Mouse (Mus musculus) MEL (cell line): ENCODE data around the gene Smg6. TPM values are rescaled to one million over a fixed set of nuclear protein-coding genes. Genes with fewer than 3 reads are reported as not detected.

Experiments
- DNase-seq: peaks from one replicate; pipeline ENCODE4 v3.0.0; 2011; ENCODE audit warnings: low read depth, low spot score
- H3K27ac ChIP-seq: 2 replicates; pipeline ENCODE4 v1.5.1; 2012; ENCODE audit warnings: low read depth, mild to moderate bottlenecking, control low read depth, low read length, moderate library complexity; ENCODE audit not compliant: control insufficient read depth
- H3K27me3 ChIP-seq, 2 experiments: fragments of 150-350 bp in 1 of 2; sonication (generic) in 1 of 2; 2 replicates each; pipeline ENCODE4 v1.6.1; 2012; ENCODE audit warnings: low read length in 2 of 2, mild to moderate bottlenecking in 2 of 2, improper control_type of control experiment in 1 of 2, moderate library complexity in 1 of 2; ENCODE audit not compliant: insufficient read depth in 2 of 2, control insufficient read depth in 1 of 2
- H3K36me3 ChIP-seq, 2 experiments: 2 replicates each; pipeline ENCODE4 v1.6.1; 2012 to 2014; ENCODE audit warnings: low read length in 2 of 2, improper control_type of control experiment in 1 of 2, inconsistent platforms in 1 of 2, mild to moderate bottlenecking in 1 of 2; ENCODE audit not compliant: insufficient read depth in 2 of 2, control insufficient read depth in 1 of 2
- H3K4me1 ChIP-seq, 2 experiments: fragments of 150-350 bp in 1 of 2; sonication (generic) in 1 of 2; 2 replicates each; pipeline ENCODE4 v1.6.1; 2012; ENCODE audit warnings: low read length in 2 of 2, improper control_type of control experiment in 1 of 2, mild to moderate bottlenecking in 1 of 2; ENCODE audit not compliant: insufficient read depth in 2 of 2, control insufficient read depth in 1 of 2
- H3K4me3 ChIP-seq, 2 experiments: fragments of 150-350 bp in 1 of 2; sonication (generic) in 1 of 2; 2 replicates each; pipeline ENCODE4 v1.5.1; 2012; ENCODE audit warnings: low read depth in 2 of 2, low read length in 2 of 2, mild to moderate bottlenecking in 2 of 2, moderate library complexity in 2 of 2, control low read depth in 1 of 2, improper control_type of control experiment in 1 of 2; ENCODE audit not compliant: control insufficient read depth in 1 of 2, insufficient read depth in 1 of 2
- H3K79me2 ChIP-seq: 2 replicates; pipeline ENCODE4 v1.6.1; 2012; ENCODE audit warnings: mild to moderate bottlenecking, low read length, moderate library complexity; ENCODE audit not compliant: control insufficient read depth, poor library complexity, insufficient read depth
- H3K9ac ChIP-seq: 2 replicates; pipeline ENCODE4 v1.6.1; 2012; ENCODE audit warnings: low read depth, mild to moderate bottlenecking, control low read depth, low read length, moderate library complexity; ENCODE audit not compliant: control insufficient read depth, poor library complexity, severe bottlenecking
- H3K9me3 ChIP-seq: fragments of 150-350 bp; sonication (generic); replicated peaks from 2 replicates; pipeline ENCODE4 v1.6.1; 2012; ENCODE audit warnings: mild to moderate bottlenecking, low read length, improper control_type of control experiment, moderate library complexity; ENCODE audit not compliant: insufficient read depth
- BHLHE40 ChIP-seq: IDR thresholded peaks from 2 replicates; pipeline ENCODE4 v1.6.1; 2012; ENCODE audit warnings: low read depth, mild to moderate bottlenecking, inconsistent platforms, low read length, improper control_type of control experiment, borderline replicate concordance
- CHD1 ChIP-seq: IDR thresholded peaks from 2 replicates; pipeline ENCODE4 v1.6.1; 2012; ENCODE audit warnings: low read depth, mild to moderate bottlenecking, inconsistent platforms, low read length, improper control_type of control experiment
- CHD2 ChIP-seq: IDR thresholded peaks from 2 replicates; pipeline ENCODE4 v1.6.1; 2011; ENCODE audit warnings: low read length, improper control_type of control experiment
- CTCF ChIP-seq, 3 experiments: IDR thresholded peaks in 2 of 3; conservative IDR thresholded peaks in 1 of 3; 2 replicates each; pipeline ENCODE4 v1.5.1; 2011 to 2012; ENCODE audit warnings: low read length in 3 of 3, low read depth in 2 of 3, mild to moderate bottlenecking in 2 of 3, improper control_type of control experiment in 1 of 3, inconsistent platforms in 1 of 3, mixed read lengths in 1 of 3, moderate library complexity in 1 of 3; ENCODE audit not compliant: control insufficient read depth in 1 of 3, insufficient read depth in 1 of 3, poor library complexity in 1 of 3, severe bottlenecking in 1 of 3
- E2F4 ChIP-seq: IDR thresholded peaks from 2 replicates; pipeline ENCODE4 v1.6.1; 2011; ENCODE audit warnings: low read depth, low read length, improper control_type of control experiment, borderline replicate concordance
- ELF1 ChIP-seq: IDR thresholded peaks from 2 replicates; pipeline ENCODE4 v1.6.1; 2014; ENCODE audit warnings: low read depth, mild to moderate bottlenecking, inconsistent platforms, low read length, improper control_type of control experiment, moderate library complexity
- EP300 ChIP-seq, 2 experiments: IDR thresholded peaks; 2 replicates each; pipeline ENCODE4 v1.6.1; 2011; ENCODE audit warnings: improper control_type of control experiment in 2 of 2, low read length in 2 of 2, low read depth in 1 of 2, mild to moderate bottlenecking in 1 of 2
- ETS1 ChIP-seq: IDR thresholded peaks from 2 replicates; pipeline ENCODE4 v1.6.1; 2012; ENCODE audit warnings: low read depth, mild to moderate bottlenecking, inconsistent platforms, low read length, improper control_type of control experiment, moderate library complexity
- GABPA ChIP-seq: IDR thresholded peaks from 2 replicates; pipeline ENCODE4 v1.6.1; 2012; ENCODE audit warnings: low read depth, mild to moderate bottlenecking, inconsistent platforms, low read length, improper control_type of control experiment, moderate library complexity
- HCFC1 ChIP-seq: IDR thresholded peaks from 2 replicates; pipeline ENCODE4 v1.6.1; 2012; ENCODE audit warnings: low read depth, mild to moderate bottlenecking, inconsistent platforms, low read length, improper control_type of control experiment, moderate library complexity
- KAT2A ChIP-seq: conservative IDR thresholded peaks from 2 replicates; pipeline ENCODE4 v1.6.1; 2012; ENCODE audit warnings: low read depth, low read length, improper control_type of control experiment, inconsistent platforms
- MAFK ChIP-seq: IDR thresholded peaks from 2 replicates; pipeline ENCODE4 v1.6.1; 2011; ENCODE audit warnings: low read depth, mild to moderate bottlenecking, low read length, improper control_type of control experiment, borderline replicate concordance
- MAX ChIP-seq: IDR thresholded peaks from 2 replicates; pipeline ENCODE4 v1.6.1; 2011; ENCODE audit warnings: low read length, improper control_type of control experiment
- MAZ ChIP-seq: IDR thresholded peaks from 2 replicates; pipeline ENCODE4 v1.6.1; 2012; ENCODE audit warnings: low read depth, mild to moderate bottlenecking, inconsistent platforms, low read length, improper control_type of control experiment
- MEF2A ChIP-seq: IDR thresholded peaks from 2 replicates; pipeline ENCODE4 v1.6.1; 2014; ENCODE audit warnings: low read depth, mild to moderate bottlenecking, inconsistent platforms, low read length, improper control_type of control experiment; ENCODE audit not compliant: poor library complexity, insufficient replicate concordance, severe bottlenecking; ENCODE audit errors: extremely low read depth
- MXI1 ChIP-seq: IDR thresholded peaks from 2 replicates; pipeline ENCODE4 v1.6.1; 2011; ENCODE audit warnings: mild to moderate bottlenecking, low read depth, low read length, improper control_type of control experiment
- MYC ChIP-seq: IDR thresholded peaks from 2 replicates; pipeline ENCODE4 v1.6.1; 2011; ENCODE audit warnings: low read depth, mild to moderate bottlenecking, low read length, improper control_type of control experiment, moderate library complexity
- NRF1 ChIP-seq: IDR thresholded peaks from 2 replicates; pipeline ENCODE4 v1.6.1; 2014; ENCODE audit warnings: low read depth, mild to moderate bottlenecking, inconsistent platforms, low read length, improper control_type of control experiment, moderate library complexity; ENCODE audit not compliant: poor library complexity, insufficient read depth, severe bottlenecking
- POLR2AphosphoS2 ChIP-seq: IDR thresholded peaks from 2 replicates; pipeline ENCODE4 v1.6.1; 2011; ENCODE audit warnings: low read length, improper control_type of control experiment
- POLR2AphosphoS5 ChIP-seq: IDR thresholded peaks from 2 replicates; pipeline ENCODE4 v1.6.1; 2012; ENCODE audit warnings: low read depth, borderline replicate concordance, mild to moderate bottlenecking, inconsistent platforms, low read length, moderate library complexity, mixed read lengths
- RCOR1 ChIP-seq: IDR thresholded peaks from 2 replicates; pipeline ENCODE4 v1.6.1; 2012; ENCODE audit warnings: low read depth, mild to moderate bottlenecking, inconsistent platforms, low read length, improper control_type of control experiment
- SMC3 ChIP-seq: IDR thresholded peaks from 2 replicates; pipeline ENCODE4 v1.6.1; 2011; ENCODE audit warnings: low read depth, low read length, improper control_type of control experiment
- TAL1 ChIP-seq: IDR thresholded peaks from 2 replicates; pipeline ENCODE4 v1.6.1; 2012; ENCODE audit warnings: mild to moderate bottlenecking, inconsistent platforms, low read length, moderate library complexity, mixed read lengths
- TBP ChIP-seq: IDR thresholded peaks from 2 replicates; pipeline ENCODE4 v1.8.0; 2011; ENCODE audit warnings: low read depth, low read length, improper control_type of control experiment
- TCF12 ChIP-seq: IDR thresholded peaks from 2 replicates; pipeline ENCODE4 v1.6.1; 2014; ENCODE audit warnings: low read depth, mild to moderate bottlenecking, inconsistent platforms, low read length, improper control_type of control experiment, moderate library complexity
- UBTF ChIP-seq: IDR thresholded peaks from 2 replicates; pipeline ENCODE4 v1.6.1; 2012; ENCODE audit warnings: low read depth, mild to moderate bottlenecking, inconsistent platforms, low read length, improper control_type of control experiment, moderate library complexity, borderline replicate concordance; ENCODE audit not compliant: insufficient read depth
- USF1 ChIP-seq: IDR thresholded peaks from 2 replicates; pipeline ENCODE4 v1.6.1; 2014; ENCODE audit warnings: low read depth, mild to moderate bottlenecking, inconsistent platforms, low read length, improper control_type of control experiment, moderate library complexity
- ZC3H11A ChIP-seq: IDR thresholded peaks from 2 replicates; pipeline ENCODE4 v1.6.1; 2012; ENCODE audit warnings: low read depth, mild to moderate bottlenecking, inconsistent platforms, low read length, improper control_type of control experiment
- ZKSCAN1 ChIP-seq: IDR thresholded peaks from 2 replicates; pipeline ENCODE4 v1.6.1; 2012; ENCODE audit warnings: low read depth, mild to moderate bottlenecking, inconsistent platforms, low read length, improper control_type of control experiment, moderate library complexity
- ZMIZ1 ChIP-seq: IDR thresholded peaks from 2 replicates; pipeline ENCODE4 v1.6.1; 2012; ENCODE audit warnings: low read depth, mild to moderate bottlenecking, inconsistent platforms, low read length, improper control_type of control experiment, moderate library complexity
- ZNF384 ChIP-seq: IDR thresholded peaks from 2 replicates; pipeline ENCODE4 v1.6.1; 2012; ENCODE audit warnings: low read depth, mild to moderate bottlenecking, inconsistent platforms, low read length, improper control_type of control experiment
- polyA plus RNA-seq, 2 experiments: library from polyadenylated mRNA; stranded (reverse) in 1 of 2; unstranded in 1 of 2; fragments of >175 nt in 1 of 2; fragments of >200 nt in 1 of 2; gene quantifications; 2 replicates each; pipeline versions ENCODE4 v1.2.1 to v1.2.4; 2012; ENCODE audit warnings: low replicate concordance in 2 of 2, low read depth in 1 of 2; ENCODE audit not compliant: insufficient read length in 2 of 2, insufficient read depth in 1 of 2, missing spikeins in 1 of 2
- total RNA-seq: library from RNA; depleted of rRNA; stranded (reverse); fragments of 300-350 nt; gene quantifications from 2 replicates; pipeline ENCODE4 v1.2.3, GENCODE M21; 2012

The Smg6 gene
- total and polyA plus RNA-seq, 3 experiments, result 11.6 to 19.0 TPM; not detected in 1

DNA sequence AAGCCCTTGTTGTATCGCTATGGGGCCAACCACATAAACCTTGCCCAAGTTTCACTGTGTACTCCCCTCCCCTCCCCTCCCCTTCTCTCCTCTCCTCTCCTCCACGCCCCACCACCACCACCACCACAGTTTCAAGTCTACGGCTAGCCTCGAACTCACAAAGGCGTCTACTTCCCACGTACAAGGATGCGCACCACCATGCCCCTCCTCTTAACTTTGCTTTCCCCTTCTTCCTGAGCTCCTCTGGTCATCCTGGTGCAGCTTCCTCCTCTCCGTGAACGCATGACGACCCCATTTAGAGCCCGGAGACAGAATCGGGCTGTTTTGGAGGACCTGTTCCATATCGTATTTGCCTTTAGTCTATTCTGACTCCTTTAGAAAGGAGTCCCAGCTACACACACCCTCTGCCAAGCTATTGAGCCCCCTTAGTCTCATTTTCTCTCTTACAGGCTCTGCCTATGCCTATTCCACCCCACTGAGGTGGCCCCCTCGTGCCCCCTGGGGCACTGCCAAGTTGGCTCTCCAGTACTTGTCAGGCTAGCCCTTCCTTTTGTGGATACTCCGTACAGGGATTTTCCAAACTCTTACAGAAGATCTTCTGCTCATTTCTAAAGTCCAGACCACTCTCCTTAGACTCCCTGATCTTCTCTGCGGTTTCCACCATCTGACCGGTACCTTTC, 245.7 kb downstream of the Smg6 start (continued):
- TF ChIP-seq UBTF, result no peak
- no peak for TF ChIP-seq ZC3H11A
- no peak for TF ChIP-seq MAZ
- no peak for TF ChIP-seq HCFC1

DNA sequence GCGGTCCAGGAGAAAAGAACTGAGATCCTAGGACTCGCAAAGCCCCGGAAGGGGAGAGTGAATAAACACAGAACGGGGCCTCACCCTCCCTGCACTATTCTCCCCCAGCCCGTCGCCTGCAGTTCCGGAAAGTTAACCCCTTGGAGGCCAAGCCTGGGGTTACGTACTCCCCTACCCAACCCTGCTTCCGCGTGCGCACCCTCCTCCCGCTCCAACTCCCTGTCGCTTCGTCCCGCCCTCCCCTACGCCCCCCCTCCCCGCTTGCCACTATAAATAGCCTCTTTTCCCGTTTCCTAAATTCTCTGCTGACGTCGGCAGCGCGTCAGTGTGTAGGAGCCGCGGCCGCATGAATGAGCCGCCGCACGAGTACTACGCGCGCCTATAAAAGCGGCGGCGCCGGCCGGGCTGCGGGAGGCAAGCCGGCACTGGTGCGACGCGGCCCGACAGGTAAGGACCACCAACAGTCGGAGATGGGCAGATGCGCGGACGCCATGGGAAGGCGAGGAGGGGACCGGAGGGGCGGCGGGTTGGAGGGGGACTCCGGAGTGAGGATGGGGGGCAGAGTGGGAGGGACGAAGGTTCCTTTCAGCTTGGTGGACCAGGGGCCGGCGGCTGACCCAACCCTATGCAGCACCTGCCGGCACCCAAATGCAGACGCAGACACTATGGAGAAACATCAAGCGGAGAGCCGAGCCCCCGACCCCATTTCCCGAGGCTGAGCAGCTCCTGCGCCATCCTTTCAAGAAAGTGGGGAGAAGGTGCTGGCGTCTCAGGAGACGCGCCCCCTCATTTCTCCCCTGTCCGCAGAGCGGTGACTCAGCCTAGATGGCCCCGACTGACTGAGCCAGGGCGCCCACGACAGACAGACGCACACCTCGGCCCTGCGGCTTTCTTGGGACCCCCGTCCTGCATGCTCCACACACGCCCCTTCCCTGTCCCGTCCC, 246.8 kb downstream of the Smg6 start:
- Histone ChIP-seq H3K27me3 (no peaks in the 10 kb centered on the region), H3K4me3 (peak overlapping the region; percentile 70 to 81), H3K9ac (peak overlapping the region; percentile 85), H3K79me2 (peaks cover 16% of the 10 kb centered on the region), H3K36me3 (peaks cover 0 to 8% of the 10 kb centered on the region in 2 experiments; a peak in 1 of 4 replicates), H3K27ac (peak overlapping the region; percentile 97), H3K9me3 (no peaks in the 10 kb centered on the region), H3K4me1 (peaks cover 0 to 15% of the 10 kb centered on the region in 2 experiments; a peak in 3 of 4 replicates)
- peak; percentile 91 for DNase-seq
- no peak for TF ChIP-seq POLR2AphosphoS5
- TF ChIP-seq ETS1, result peak; percentile 61; the same call in 1 of the 2 replicates
- TF ChIP-seq ELF1, result peak; percentile 81
- TF ChIP-seq TAL1, result no peak
- TF ChIP-seq RCOR1, result no peak
- 0 out of 4 replicates have a peak, but pooled peaks of 1 of the 2 experiments have one; percentile 33 for TF ChIP-seq EP300 (IDR thresholded peaks at IDR 0.05; ENCODE audit: low read depth in 1 of 2, low read length in 2 of 2)
- no peak for TF ChIP-seq USF1
- no peak for TF ChIP-seq ZMIZ1
- peak; percentile 89 for TF ChIP-seq MEF2A
- TF ChIP-seq KAT2A, result no peak
- TF ChIP-seq MAX, result peak; percentile 57; the same call in 1 of the 2 replicates
- TF ChIP-seq NRF1, result peak; percentile 39; the same call in 1 of the 2 replicates
- no peak for TF ChIP-seq CHD1
- TF ChIP-seq ZNF384, result no peak
- peak; percentile 56 for TF ChIP-seq MXI1
- no peak for TF ChIP-seq CTCF (IDR thresholded peaks at IDR 0.05 in 2 of 3, conservative IDR thresholded peaks at IDR 0.05 in 1 of 3; ENCODE audit: control insufficient read depth in 1 of 3, insufficient read depth in 1 of 3, low read depth in 2 of 3, low read length in 3 of 3, poor library complexity in 1 of 3, severe bottlenecking in 1 of 3)
- TF ChIP-seq SMC3, result no peak
- no peak for TF ChIP-seq ZKSCAN1
- peak; percentile 63 for TF ChIP-seq HCFC1
- TF ChIP-seq BHLHE40, result 0 out of 2 replicates have a peak, but pooled peaks have one; percentile 18
- no peak for TF ChIP-seq GABPA
- TF ChIP-seq MAFK, result no peak
- TF ChIP-seq TBP, result peak; percentile 58; the same call in 1 of the 2 replicates
- TF ChIP-seq TCF12, result no peak
- TF ChIP-seq POLR2AphosphoS2, result no peak
- TF ChIP-seq CHD2, result no peak
- TF ChIP-seq MYC, result no peak
- no peak for TF ChIP-seq E2F4
